Mouse (Mus musculus): Measurements from ENCODE around the gene Stau1.

DNA sequence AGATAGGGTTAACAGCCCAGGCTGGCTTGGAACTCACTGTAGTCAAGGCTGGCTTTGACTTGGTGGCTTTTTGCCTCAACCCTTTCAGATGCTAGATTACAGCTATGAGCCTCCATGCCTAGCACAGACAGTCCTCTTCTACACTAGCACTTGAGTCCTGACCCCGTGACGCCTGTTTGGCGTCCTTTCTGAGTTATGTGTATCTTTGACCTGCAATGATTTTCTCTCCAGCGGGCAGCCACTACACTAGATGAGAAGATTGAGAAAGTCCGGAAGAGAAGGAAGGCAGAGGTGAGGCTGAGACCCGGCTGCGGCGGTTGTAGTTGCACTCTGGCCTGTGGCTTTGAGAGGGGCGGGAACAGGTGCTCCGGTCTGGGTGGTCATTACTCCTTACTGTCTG, 23.3 kb upstream of the Stau1 start:
- TF ChIP-seq EP300 (IDR thresholded peaks at IDR 0.05; ENCODE audit: low read depth) (no peak), CTCF (IDR thresholded peaks at IDR 0.05; ENCODE audit: low read depth) (no peak)
